Mouse (Mus musculus): ENCODE data around the gene Fbxw10. TPM values are rescaled to one million over a fixed set of nuclear protein-coding genes. Genes with fewer than 3 reads are reported as not detected.

The Fbxw10 gene
- 0.14 and 0.17 TPM in 2 replicates for polyA plus RNA-seq (2015; fragmentation: Nextera tagmentation; extraction: Ambion mirVana)

GRCm38 (mm10) chr11:62846961-62847654 lies at the start of gene Fbxw10:
Fbxw10 (plus strand) TSS chr11:62847069.
- H3K9ac ChIP-seq (ENCODE audit: low read depth, low read length), result 0 out of 2 replicates have a peak within 1 kb of the TSS, but pooled peaks have one; percentile 27
- H3K36me3 ChIP-seq (ENCODE audit: control insufficient read depth, insufficient read depth), result peaks cover 4% of the 10 kb centered on the region; the same call in 1 of the 2 replicates
- ATAC-seq, result no peak
- H3K4me2 ChIP-seq (replicated peaks; ENCODE audit: low read depth), result peak within 1 kb of the TSS; percentile 44
- H3K4me3 ChIP-seq (ENCODE audit: low read depth, low read length), result no peak within 1 kb of the TSS
- H3K4me1 ChIP-seq (replicated peaks; ENCODE audit: control insufficient read depth, insufficient read depth, low read length), result no peaks in the 10 kb centered on the region
- H3K27ac ChIP-seq (ENCODE audit: low read depth, low read length), result no peak within 1 kb of the TSS
- no peaks in the 10 kb centered on the region for H3K9me3 ChIP-seq (ENCODE audit: control insufficient read depth)
- 36% methylated on average over 12 of the region's 12 CpGs for WGBS
- TF ChIP-seq CTCF (IDR thresholded peaks at IDR 0.05; ENCODE audit: low read depth), result no peak
- no peaks in the 10 kb centered on the region for H3K27me3 ChIP-seq (replicated peaks; ENCODE audit: control insufficient read depth, insufficient read depth, low read length)

DNA sequence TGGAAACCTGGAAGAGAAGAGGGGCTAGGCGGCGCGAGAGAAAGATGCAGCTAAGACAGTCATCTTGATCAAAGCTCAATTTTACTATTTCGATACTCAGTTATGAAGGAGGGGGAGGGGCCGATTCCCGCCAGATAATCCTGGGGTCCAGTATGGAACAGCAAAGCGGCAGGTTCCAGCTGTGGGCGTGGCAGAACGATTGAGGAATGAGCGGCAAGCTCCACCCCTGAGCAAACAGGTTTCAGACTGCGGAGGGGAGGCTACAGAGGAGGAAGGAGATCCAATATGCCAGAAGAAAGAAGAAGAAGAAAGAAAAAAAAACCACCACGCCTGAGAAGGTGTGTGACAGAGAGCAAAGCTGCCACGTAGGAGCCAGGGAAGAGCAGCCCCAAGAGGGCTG lies 42.8 kb upstream of the Fbxw10 start:
- Histone ChIP-seq H3K9ac (ENCODE audit: low read depth, low read length) (no peak overlapping the region), H3K27ac (ENCODE audit: low read depth, low read length) (no peak overlapping the region), H3K4me2 (replicated peaks; ENCODE audit: low read depth) (peak overlapping the region; percentile 44), H3K4me3 (ENCODE audit: low read depth, low read length) (no peak overlapping the region), H3K27me3 (replicated peaks; ENCODE audit: control insufficient read depth, insufficient read depth, low read length) (no peaks in the 10 kb centered on the region), H3K4me1 (replicated peaks; ENCODE audit: control insufficient read depth, insufficient read depth, low read length) (no peaks in the 10 kb centered on the region), H3K9me3 (ENCODE audit: control insufficient read depth) (no peaks in the 10 kb centered on the region; the same call in 1 of the 2 replicates), H3K36me3 (ENCODE audit: control insufficient read depth, insufficient read depth) (no peaks in the 10 kb centered on the region)
- ATAC-seq, result no peak
- no peak for TF ChIP-seq CTCF (IDR thresholded peaks at IDR 0.05; ENCODE audit: low read depth)
- 32% methylated on average over 13 of the region's 13 CpGs for WGBS

- no peak for ATAC-seq
- H3K27me3 ChIP-seq (replicated peaks; ENCODE audit: control insufficient read depth, insufficient read depth, low read length), result no peaks in the 10 kb centered on the region
- no peaks in the 10 kb centered on the region for H3K36me3 ChIP-seq (ENCODE audit: control insufficient read depth, insufficient read depth)
- no peak for TF ChIP-seq CTCF (IDR thresholded peaks at IDR 0.05; ENCODE audit: low read depth)
- no peaks in the 10 kb centered on the region; the same call in 1 of the 2 replicates for H3K9me3 ChIP-seq (ENCODE audit: control insufficient read depth)
- no peak overlapping the region for H3K27ac ChIP-seq (ENCODE audit: low read depth, low read length)
- 76% methylated on average over 2 of the region's 2 CpGs for WGBS
- H3K4me2 ChIP-seq (replicated peaks; ENCODE audit: low read depth), result no peak overlapping the region
- no peak overlapping the region for H3K4me3 ChIP-seq (ENCODE audit: low read depth, low read length)
- H3K4me1 ChIP-seq (replicated peaks; ENCODE audit: control insufficient read depth, insufficient read depth, low read length), result no peaks in the 10 kb centered on the region
- H3K9ac ChIP-seq (ENCODE audit: low read depth, low read length), result no peak overlapping the region
These were observed 38.9 kb upstream of the Fbxw10 start for GRCm38 (mm10) chr11:62807965-62808364.

- Histone ChIP-seq H3K4me3 (ENCODE audit: low read depth, low read length) (no peak overlapping the region), H3K36me3 (ENCODE audit: control insufficient read depth, insufficient read depth) (no peaks in the 10 kb centered on the region), H3K27ac (ENCODE audit: low read depth, low read length) (no peak overlapping the region), H3K9me3 (ENCODE audit: control insufficient read depth) (no peaks in the 10 kb centered on the region; the same call in 1 of the 2 replicates), H3K4me2 (replicated peaks; ENCODE audit: low read depth) (no peak overlapping the region), H3K27me3 (replicated peaks; ENCODE audit: control insufficient read depth, insufficient read depth, low read length) (no peaks in the 10 kb centered on the region), H3K9ac (ENCODE audit: low read depth, low read length) (no peak overlapping the region), H3K4me1 (replicated peaks; ENCODE audit: control insufficient read depth, insufficient read depth, low read length) (no peaks in the 10 kb centered on the region)
- WGBS, result 62% methylated on average over 4 of the region's 4 CpGs
- TF ChIP-seq CTCF (IDR thresholded peaks at IDR 0.05; ENCODE audit: low read depth), result peak; percentile 85
- ATAC-seq, result no peak
These were observed 37.7 kb upstream of the Fbxw10 start for GRCm38 (mm10) chr11:62809201-62809600.

DNA sequence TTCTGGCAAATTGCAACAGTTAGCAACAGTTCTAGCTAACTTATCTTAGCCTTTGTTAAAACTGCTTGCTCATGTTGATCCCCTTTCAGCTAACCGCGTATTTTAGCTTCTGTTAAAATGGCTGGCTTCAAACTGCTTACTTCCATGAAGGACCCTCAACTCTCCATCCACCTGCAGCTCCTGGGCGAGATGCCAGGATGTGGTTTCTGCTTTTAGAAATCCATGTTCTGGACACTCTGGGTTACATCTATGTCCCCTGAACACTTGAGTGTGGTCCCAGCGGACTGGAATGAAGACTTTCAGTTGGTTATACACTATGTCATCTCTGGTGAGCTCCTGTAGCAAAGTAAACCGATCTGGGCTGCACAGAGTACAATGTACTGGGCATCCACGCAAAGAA lies 34.6 kb upstream of the Fbxw10 start:
- no peaks in the 10 kb centered on the region for H3K36me3 ChIP-seq (ENCODE audit: control insufficient read depth, insufficient read depth)
- TF ChIP-seq CTCF (IDR thresholded peaks at IDR 0.05; ENCODE audit: low read depth), result no peak
- H3K9me3 ChIP-seq (ENCODE audit: control insufficient read depth), result no peaks in the 10 kb centered on the region
- no peak overlapping the region for H3K27ac ChIP-seq (ENCODE audit: low read depth, low read length)
- no peak overlapping the region for H3K4me3 ChIP-seq (ENCODE audit: low read depth, low read length)
- no peak overlapping the region for H3K9ac ChIP-seq (ENCODE audit: low read depth, low read length)
- ATAC-seq, result no peak
- H3K4me2 ChIP-seq (replicated peaks; ENCODE audit: low read depth), result no peak overlapping the region
- 85% methylated on average over 6 of the region's 6 CpGs for WGBS
- no peaks in the 10 kb centered on the region for H3K27me3 ChIP-seq (replicated peaks; ENCODE audit: control insufficient read depth, insufficient read depth, low read length)
- no peaks in the 10 kb centered on the region for H3K4me1 ChIP-seq (replicated peaks; ENCODE audit: control insufficient read depth, insufficient read depth, low read length)

DNA sequence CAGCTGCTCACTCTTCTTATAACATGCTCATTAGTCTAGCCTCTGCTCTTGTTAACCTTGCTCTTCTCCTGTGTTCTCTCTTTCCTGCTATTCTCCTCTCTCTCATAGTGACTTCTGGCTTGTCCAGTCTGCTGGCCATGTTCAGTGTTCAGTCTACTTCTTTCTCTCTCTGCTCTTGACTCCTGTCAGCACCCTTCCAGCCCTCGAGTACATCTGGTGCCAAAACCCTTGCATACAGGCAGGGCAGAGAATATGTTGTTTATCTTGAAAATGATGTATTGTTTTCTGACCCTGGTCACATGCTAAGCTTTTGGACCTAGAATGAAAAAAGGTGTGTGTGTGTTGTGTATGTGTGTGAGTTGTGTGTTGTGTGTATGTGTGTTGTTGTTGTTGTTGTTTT lies 33.4 kb upstream of the Fbxw10 start:
- no peaks in the 10 kb centered on the region for H3K36me3 ChIP-seq (ENCODE audit: control insufficient read depth, insufficient read depth)
- no peak overlapping the region for H3K9ac ChIP-seq (ENCODE audit: low read depth, low read length)
- no peak for ATAC-seq
- no peak overlapping the region for H3K4me3 ChIP-seq (ENCODE audit: low read depth, low read length)
- no peak overlapping the region for H3K4me2 ChIP-seq (replicated peaks; ENCODE audit: low read depth)
- H3K27ac ChIP-seq (ENCODE audit: low read depth, low read length), result no peak overlapping the region
- H3K27me3 ChIP-seq (replicated peaks; ENCODE audit: control insufficient read depth, insufficient read depth, low read length), result no peaks in the 10 kb centered on the region
- H3K4me1 ChIP-seq (replicated peaks; ENCODE audit: control insufficient read depth, insufficient read depth, low read length), result no peaks in the 10 kb centered on the region
- 32% methylated on average over 1 of the region's 1 CpGs for whole genome bisulfite sequencing
- no peaks in the 10 kb centered on the region for H3K9me3 ChIP-seq (ENCODE audit: control insufficient read depth)
- TF ChIP-seq CTCF (IDR thresholded peaks at IDR 0.05; ENCODE audit: low read depth), result no peak

All from intestine, postnatal 0 days (tissue).